Comparison of ENCODE assay signal across 29 mouse cellular contexts in the genomic region with DNA sequence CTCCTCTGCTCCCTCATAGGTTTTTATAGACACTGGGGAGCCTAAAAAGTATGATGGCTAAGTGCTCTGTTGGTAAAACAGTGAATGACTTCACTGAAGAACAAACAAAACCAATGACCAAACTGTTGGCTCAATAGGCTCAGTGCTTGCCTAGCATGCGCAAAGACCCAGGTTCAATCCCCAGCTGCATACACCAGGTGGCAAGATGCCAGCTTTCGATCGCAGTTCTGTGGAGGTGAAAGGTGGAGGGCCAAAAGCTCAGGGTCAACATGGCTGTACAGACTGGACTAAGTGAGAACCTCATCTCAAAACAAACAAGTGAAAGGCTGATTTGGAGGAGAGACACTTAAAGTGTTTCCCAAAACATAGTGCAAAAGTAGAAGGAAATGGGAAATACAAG.
"Had no signal": no experiment of that assay in that cellular context is flagged by ENCODE, and none has a peak within 500 bp of the region (broad histone marks: within the 10 kb centered on the region; RNA-seq: fewer than 3 reads in every experiment).

No protein-coding gene starts in this region.

- H3K27me3 ChIP-seq: limb, embryonic 12.5 days; limb, embryonic 13.5 days; limb, embryonic 15.5 days; liver, embryonic 15.5 days; lung, embryonic 15.5 days; midbrain, embryonic 12.5 days; midbrain, embryonic 13.5 days; midbrain, embryonic 15.5 days; neural tube, embryonic 12.5 days had no signal

- H3K4me1 ChIP-seq: limb, embryonic 10.5 days; limb, embryonic 12.5 days; limb, embryonic 13.5 days; limb, embryonic 15.5 days; liver, embryonic 12.5 days; liver, embryonic 13.5 days; liver, embryonic 15.5 days; megakaryocyte, embryonic 14.5 days; midbrain, embryonic 10.5 days; midbrain, embryonic 12.5 days; midbrain, embryonic 13.5 days; midbrain, embryonic 15.5 days; neural tube, embryonic 12.5 days had no signal

- DNase-seq: layer of hippocampus, postnatal 36 days; left cerebral cortex, postnatal 4 days; liver, embryonic 13.5 days; lung, adult 18-20 months; lung, adult 2 months; lung, embryonic 14.5 days; lung, postnatal 10 days; lung, postnatal 14 days; lung, postnatal 36 days; lung, postnatal 4 days had no signal

- H3K27ac ChIP-seq: left cerebral cortex, adult 2 months; limb, embryonic 10.5 days; limb, embryonic 12.5 days; limb, embryonic 13.5 days; limb, embryonic 15.5 days; liver, embryonic 12.5 days; liver, embryonic 13.5 days; liver, embryonic 14.5 days; liver, embryonic 15.5 days; lung, embryonic 15.5 days; macrophage; midbrain, embryonic 10.5 days; midbrain, embryonic 12.5 days; midbrain, embryonic 13.5 days; midbrain, embryonic 15.5 days; neural tube, embryonic 12.5 days had no signal

- H3K4me3 ChIP-seq: left cerebral cortex, adult 2 months; limb, embryonic 10.5 days; limb, embryonic 12.5 days; limb, embryonic 13.5 days; limb, embryonic 15.5 days; liver, embryonic 12.5 days; liver, embryonic 13.5 days; liver, embryonic 15.5 days; lung, embryonic 15.5 days; megakaryocyte, embryonic 14.5 days; midbrain, embryonic 10.5 days; midbrain, embryonic 12.5 days; midbrain, embryonic 13.5 days; midbrain, embryonic 15.5 days; myocyte; neural tube, embryonic 12.5 days had no signal

- ATAC-seq: liver, embryonic 12.5 days; lung, postnatal 0 days; midbrain, embryonic 13.5 days; midbrain, embryonic 15.5 days; midbrain, embryonic 16.5 days had no signal

- H3K9ac ChIP-seq: limb, embryonic 12.5 days; limb, embryonic 13.5 days; limb, embryonic 15.5 days; liver, embryonic 12.5 days; liver, embryonic 13.5 days; liver, embryonic 14.5 days; liver, embryonic 15.5 days; lung, embryonic 14.5 days; lung, embryonic 15.5 days; midbrain, embryonic 12.5 days; midbrain, embryonic 13.5 days; midbrain, embryonic 15.5 days; neural tube, embryonic 12.5 days had no signal

- H3K4me2 ChIP-seq: limb, embryonic 12.5 days; limb, embryonic 13.5 days; limb, embryonic 15.5 days; liver, embryonic 12.5 days; liver, embryonic 13.5 days; liver, embryonic 15.5 days; lung, embryonic 14.5 days; lung, embryonic 15.5 days; midbrain, embryonic 12.5 days; midbrain, embryonic 13.5 days; midbrain, embryonic 15.5 days; neural tube, embryonic 12.5 days had no signal

- H3K36me3 ChIP-seq: limb, embryonic 10.5 days; limb, embryonic 12.5 days; limb, embryonic 13.5 days; limb, embryonic 15.5 days; liver, embryonic 12.5 days; liver, embryonic 13.5 days; liver, embryonic 15.5 days; lung, embryonic 15.5 days; midbrain, embryonic 10.5 days; midbrain, embryonic 12.5 days; midbrain, embryonic 13.5 days; midbrain, embryonic 15.5 days; neural tube, embryonic 12.5 days had no signal

- H3K9me3 ChIP-seq: limb, embryonic 10.5 days; limb, embryonic 12.5 days; limb, embryonic 13.5 days; limb, embryonic 15.5 days; liver, embryonic 12.5 days; liver, embryonic 13.5 days; liver, embryonic 15.5 days; lung, embryonic 15.5 days; midbrain, embryonic 10.5 days; midbrain, embryonic 12.5 days; midbrain, embryonic 13.5 days; midbrain, embryonic 15.5 days; neural tube, embryonic 12.5 days had no signal
